Mouse (Mus musculus) kidney, adult 2 months (tissue): ENCODE data around the gene Wnk1.

Experiments
- CTCF ChIP-seq: fragments of 200-500 bp; conservative IDR thresholded peaks from 2 replicates; pipeline ENCODE4 v1.5.1; 2011; ENCODE audit warnings: low read depth, mild to moderate bottlenecking, control low read depth, low read length, moderate library complexity, mixed read lengths; ENCODE audit not compliant: insufficient read depth, insufficient read length
- POLR2A ChIP-seq: fragments of 200-500 bp; IDR thresholded peaks from one replicate; pipeline ENCODE4 v1.6.1; 2011; ENCODE audit warnings: low read depth, low read length, control low read depth

DNA sequence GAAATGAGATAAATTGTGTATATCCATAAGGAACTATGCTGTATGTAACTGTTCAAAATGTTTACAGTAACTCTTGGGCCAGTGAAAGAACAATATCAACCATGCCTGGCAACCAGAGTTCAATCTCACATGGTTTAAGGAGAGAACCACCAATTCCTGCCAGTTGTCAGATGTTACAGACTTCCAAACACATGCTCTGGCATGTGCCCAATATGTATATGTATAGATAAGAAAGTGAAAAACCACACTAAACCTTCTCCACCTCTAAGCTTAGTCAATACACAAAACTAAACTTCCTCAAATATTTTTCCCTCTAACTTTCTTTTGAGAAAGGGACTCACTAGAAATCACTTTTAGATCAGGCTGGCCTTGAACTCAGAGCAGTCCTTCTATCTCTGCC is 13.9 kb downstream of the Wnk1 start:
- TF ChIP-seq CTCF (no peak), POLR2A (no peak)
